Mouse (Mus musculus) c-Kit-negative CD71-positive TER-119-positive erythroid progenitor cells, embryonic 14.5 days (primary cell): ENCODE results near the gene Zcchc13.

Experiments used
- DNase-seq: peaks from one replicate; pipeline ENCODE4 v3.0.0-alpha.2; 2013; ENCODE audit warnings: low read depth, low spot score

Zcchc13 gene

DNA sequence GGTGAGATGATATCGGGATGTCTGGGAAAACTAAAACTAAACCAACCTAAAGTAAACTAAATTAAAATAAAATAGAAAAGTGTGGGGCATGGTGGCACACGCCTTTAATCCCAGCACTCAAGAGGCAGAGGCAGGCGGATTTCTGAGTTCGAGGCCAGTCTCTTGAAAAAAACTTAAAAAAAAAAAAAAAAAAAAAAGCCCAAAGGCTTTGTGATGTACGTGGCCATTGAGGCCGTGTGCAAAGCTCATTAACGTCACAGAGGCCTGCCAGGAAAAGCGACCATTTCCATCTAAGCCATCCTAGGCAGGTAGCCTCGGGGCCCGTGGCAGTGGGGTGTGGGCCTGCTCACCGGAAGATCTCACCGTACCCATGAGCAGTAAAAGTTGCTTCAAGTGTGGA, at the start of gene Zcchc13:
TSS of gene Zcchc13 (plus strand) at position 284 of the 400 bp plus-strand sequence.
- no peak for DNase-seq

DNA sequence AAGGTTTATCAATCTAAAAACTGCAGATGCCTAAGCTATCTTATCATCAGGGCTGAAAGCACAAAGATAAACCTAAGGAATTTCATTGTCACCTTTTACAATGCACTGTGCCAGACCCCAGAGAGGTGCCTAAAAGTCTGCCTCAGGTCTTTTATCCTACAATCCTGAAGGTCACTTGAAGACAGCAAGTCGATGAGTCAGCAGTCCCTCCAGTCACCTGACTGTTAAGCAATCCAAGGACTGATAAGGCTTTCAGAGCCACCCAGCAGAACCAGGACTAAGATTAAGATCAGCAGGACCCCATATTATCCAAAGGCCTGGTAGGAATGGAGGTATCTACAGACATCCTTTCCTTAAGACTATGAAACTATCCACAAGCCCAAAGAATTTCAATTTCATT, 46.1 kb upstream of the Zcchc13 start:
- no peak for DNase-seq

DNA sequence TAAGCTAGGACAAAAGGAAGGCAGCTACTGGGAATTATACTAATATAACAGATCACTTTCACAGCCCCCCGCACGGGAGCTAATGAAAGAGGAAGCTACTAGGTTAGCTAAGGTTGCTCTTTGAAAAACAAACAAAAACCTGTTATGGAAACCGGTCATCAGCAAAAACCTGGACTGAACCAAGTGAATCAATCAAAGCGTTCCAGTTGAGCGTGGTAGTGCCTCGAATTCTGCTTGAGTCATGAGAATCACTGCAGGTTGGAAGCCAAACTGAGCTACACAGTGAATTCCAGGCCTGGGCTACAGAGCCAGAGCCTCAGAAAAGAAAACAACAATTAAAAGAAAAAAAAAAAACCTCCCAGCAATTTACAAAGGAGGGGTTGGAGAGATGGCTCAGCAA, 38.3 kb upstream of the Zcchc13 start:
- DNase-seq, result no peak

DNA sequence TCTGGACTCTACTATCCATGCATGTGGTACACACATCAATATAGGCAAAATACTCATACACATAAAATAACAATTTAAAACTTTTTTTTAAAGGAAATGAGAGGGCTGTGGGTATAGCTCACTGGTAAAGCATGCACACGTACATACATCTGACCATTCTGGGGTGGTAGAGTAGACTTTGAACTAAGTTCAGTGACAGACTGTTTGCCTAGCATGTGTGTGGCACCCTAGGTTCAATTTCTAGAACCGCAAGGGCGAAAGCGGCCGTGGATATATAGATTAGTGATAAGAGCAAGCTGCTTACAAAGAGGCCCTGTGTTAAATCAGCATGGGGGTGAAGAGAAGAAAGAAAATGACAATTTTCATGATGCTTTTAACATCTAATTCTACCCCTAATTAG, 27.8 kb upstream of the Zcchc13 start:
- no peak for DNase-seq

DNA sequence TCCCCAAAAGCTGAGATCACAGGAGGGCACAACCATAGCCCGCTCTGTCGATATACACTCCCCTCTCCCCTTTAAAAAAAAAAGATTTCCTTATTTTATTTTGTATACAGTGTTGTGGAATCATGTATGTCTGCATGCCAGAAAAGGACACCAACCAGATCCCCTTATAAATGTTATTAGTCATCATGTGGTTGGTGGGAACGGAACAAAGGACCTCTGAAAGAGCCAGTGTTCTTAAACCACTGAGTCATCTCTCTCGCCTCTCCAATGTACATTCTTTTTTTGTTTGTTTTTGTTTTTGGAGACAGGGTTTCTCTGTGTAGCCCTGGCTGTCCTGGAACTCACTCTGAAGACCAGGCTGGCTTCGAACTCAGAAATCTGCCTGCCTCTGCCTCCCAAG, 26.2 kb upstream of the Zcchc13 start:
- no peak for DNase-seq

DNA sequence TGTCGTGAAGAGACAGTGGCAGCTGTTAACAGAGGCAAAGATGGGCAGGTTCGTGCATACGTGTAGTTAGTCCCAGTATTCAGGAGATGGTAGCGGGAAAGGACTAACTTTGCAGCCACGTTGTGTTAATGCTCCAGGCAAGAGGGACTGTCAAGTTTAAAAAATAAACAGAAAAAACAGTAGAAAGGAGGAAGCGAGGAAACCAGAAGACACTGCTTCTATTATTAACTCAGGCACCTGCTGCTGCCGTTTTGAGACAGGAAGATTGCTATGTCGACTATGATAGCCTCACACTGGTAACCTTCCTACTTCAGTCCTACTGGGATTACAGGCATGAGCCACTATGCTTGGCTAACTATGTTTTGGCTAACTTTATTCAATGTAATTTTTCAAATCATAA, 24.9 kb upstream of the Zcchc13 start:
- DNase-seq, result no peak

DNA sequence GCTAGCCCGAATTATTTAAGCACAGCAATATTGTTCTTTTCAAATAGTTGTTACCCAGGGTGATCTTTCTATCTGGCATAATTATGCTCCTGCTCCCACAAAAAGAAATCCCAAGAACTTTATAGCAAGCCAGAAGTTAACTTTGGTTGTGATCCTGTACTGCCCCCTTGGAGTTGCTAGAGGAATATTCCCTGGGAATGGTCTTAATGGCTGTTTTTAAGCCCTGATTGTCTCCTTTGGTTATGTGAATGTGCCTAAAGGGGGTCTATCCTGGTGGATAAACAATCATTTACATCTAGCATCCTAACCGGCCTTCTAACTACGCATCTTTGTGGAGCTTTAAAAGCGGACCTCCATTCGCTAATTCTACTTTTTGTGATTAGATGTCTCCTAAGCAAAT, 20.0 kb upstream of the Zcchc13 start:
- no peak for DNase-seq

DNA sequence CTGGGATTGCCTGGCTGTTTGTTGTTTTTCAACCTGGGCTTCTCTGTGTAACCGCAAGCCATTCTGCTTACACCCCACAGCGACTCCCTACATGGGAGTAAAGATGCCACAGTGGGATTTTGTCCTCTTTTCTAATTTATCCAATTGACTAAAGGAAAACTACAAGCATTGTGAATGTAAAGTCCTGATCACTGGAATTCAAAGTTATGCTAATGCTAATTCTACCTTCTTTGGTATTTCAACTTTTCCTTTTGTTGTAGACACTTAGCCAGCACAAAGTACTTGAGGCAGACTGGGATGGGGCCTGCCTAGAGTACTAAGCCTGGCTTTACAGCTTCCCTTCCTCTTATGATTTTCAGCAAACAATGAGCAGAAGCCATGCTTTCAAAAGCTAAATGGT, 18.9 kb upstream of the Zcchc13 start:
- DNase-seq, result no peak

DNA sequence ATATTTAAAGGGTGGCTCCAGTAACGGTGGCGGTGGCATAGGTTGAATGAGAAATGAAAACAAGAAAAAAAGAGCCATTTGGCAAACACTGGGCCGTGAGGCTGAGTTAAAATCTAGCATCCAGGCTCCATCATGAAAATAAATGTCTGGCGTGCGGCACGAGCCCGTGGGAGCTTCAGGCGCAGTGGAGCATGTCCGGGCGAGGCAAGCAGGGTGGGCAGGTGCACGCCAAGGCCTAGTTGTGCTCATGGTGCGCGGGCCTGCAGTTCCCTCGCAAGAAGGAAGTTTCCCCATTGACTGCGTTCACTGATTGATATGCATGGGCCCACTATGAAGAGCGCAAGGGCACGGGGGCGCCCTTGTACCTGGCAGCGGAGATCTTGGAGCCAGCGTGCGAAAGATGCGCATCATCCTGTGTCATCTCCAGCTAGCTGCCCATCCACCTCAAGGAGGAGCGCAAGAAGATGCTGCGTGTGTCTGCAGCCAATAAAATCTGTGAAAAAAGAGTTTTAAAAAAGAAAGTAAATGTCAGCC, 15.6 kb upstream of the Zcchc13 start:
- DNase-seq, result no peak

DNA sequence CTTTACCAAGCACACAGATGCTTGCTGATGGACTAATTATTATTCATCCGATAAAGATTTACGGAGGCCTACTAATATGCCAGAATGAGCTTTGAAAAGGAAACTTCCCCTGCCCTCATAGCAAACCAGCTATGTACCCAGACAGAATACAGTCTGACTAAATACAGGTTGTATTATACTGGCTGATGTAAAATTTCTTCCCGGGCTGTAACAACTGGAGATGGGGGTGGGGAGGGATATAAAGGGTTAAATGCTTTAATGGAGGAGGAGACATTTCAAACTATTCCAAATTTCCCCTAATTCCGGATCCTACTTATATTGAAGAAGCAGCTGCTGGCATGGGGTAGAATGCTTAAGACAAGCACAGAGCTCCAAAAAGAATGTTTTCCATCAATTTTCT, 14.9 kb upstream of the Zcchc13 start:
- DNase-seq, result no peak

DNA sequence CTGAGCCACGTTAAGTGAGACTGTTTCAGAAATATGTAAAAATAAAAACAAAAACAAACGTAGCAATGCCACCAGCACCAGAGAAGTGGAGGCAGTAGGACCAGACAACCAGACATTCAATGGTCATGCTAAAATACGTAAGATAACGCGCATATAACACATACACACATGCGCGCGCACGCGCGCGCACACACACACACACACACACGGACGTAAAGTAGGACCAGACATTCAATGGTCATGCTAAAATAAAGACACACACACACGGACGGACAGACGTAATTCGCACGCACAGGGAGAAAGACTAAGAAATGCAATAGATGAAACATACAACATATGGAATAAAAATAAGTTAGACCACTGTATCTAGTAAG, 14.2 kb upstream of the Zcchc13 start:
- DNase-seq, result no peak

DNA sequence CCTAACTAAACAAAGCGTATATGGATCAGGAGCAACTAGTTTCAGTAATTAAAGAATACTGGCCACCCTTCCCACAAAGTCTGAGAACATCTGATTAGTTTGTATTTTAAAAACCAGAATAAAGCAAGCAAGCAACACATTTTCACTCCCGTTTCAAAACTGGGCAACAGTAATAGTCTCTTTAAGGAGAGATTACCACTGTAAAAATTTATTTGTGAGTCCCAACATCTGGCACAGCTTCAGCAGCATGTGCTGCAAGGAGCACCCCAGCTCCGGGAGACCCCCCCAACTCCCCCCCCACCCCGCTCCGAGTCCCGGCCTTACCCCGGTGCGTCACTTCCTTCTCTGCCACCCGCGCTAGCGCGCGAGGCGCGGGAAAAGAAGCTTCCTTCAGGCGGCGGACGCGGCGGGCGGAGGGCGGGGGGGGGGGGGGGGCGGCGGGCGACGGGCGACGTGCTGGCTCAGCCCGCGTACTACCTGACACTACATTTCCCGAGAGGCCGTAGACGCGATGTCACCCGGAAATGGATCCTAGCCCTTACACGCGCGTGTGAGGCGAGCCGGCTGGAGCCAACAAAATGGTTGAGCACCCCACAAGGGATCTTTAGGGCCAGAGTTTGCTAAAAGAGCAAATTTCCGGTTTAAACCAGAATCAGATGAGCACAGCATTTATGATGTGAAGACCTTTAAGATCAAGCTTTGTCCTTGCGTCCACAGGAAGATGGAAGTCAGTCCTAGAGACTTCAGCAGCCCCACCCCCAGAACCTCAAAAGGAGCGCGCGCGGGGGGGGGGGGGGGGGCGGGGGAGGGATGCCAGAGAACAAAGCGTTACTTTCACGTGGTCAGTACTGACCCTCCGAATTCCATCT, 13.6 kb upstream of the Zcchc13 start:
- no peak for DNase-seq

DNA sequence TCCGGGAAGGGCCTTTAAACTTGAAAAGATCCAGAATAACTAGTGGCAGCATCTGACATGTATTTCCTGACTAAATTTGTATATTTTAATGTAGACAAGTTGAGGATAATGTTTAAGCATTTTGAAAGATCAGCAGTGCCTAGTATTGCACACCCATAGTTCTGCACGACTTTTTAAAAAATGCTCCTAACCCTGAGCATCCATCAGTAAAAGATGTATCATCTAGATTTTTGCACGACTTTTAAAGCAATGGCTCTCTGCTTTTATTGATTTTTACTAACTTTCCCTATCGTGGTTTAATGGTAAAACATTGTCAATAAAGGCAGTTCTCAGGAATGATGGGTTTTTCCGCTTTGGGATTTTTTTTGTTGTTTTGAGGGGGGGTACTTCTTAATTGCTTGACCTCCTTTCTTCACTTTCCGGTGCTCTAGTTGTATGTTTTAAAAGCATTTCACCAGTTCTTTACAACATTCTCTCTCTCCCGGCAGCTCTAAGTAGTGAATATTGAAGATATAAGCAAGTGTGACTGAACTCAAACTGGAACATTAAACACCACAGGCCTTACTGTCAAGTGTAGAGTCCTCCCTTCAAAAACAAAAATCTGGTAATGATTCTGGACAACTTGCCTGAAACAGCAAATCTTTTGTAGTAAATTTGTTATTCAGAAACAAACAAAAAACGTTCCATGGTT, 12.8 kb upstream of the Zcchc13 start:
- DNase-seq, result no peak

DNA sequence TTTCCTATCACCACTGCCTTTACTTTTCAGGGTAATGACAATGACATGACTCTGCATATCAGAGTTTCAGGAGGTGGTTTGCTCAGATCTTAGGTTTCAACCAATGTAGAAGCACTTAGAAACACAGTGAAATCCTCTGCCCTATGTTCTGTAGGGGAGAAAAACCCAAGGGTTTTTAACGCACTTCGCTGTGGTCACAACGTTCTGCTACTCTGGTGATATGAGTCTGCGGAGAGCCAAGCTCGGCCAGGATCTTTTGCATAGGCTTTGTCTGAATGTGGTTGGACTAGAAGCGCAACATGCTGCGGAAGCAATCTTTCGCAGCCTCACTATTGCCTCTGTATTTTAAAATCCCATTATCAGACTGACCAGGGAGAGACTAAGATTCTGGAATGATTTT, 8.6 kb upstream of the Zcchc13 start:
- no peak for DNase-seq

DNA sequence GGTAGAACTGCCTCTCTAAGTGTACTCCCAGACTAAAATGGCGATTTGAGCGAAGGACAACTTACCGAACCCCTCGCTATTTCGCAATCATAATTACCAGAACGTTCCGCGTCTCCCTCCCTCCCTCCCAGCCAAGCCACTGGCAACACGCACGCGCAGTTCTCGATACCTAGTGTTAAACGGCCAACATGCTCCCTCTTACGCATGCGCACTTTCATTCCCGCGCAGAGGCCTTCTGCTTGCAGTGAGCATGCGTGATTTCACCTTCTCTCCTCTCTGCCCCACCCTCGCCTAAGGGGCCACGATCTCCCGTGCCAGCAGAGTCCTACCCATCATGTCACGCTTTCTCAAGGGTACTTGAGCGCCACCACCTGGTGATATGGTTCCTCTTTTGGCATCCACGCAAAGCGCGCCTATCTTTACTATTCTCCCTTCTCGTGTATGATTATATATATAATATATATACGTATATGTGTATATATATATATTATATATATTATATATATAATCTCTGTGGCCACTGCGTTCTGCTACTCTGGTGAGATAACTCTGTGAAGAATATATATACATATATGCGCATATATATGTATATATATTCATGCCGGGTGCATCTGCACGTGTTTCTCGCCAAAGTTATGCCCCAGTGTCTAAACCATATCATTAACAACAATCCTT, 8.0 kb upstream of the Zcchc13 start:
- peak; percentile 92 for DNase-seq

DNA sequence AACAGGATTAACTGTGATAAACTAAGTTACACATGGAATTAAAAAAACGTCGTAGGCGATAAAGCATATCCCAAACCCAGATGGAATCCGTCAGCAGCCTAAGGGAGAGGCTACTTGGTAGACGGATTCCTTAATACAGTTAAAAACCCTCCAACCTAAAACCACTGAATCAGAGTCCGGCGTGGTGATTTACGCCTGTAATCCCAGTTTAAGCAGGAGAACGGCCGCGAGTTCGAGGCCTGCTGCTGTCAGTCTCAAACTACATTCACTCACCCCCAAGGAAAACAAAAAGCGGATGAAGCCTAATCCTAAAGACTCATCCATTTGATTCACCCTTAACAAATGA, 7.5 kb upstream of the Zcchc13 start:
- DNase-seq, result no peak

DNA sequence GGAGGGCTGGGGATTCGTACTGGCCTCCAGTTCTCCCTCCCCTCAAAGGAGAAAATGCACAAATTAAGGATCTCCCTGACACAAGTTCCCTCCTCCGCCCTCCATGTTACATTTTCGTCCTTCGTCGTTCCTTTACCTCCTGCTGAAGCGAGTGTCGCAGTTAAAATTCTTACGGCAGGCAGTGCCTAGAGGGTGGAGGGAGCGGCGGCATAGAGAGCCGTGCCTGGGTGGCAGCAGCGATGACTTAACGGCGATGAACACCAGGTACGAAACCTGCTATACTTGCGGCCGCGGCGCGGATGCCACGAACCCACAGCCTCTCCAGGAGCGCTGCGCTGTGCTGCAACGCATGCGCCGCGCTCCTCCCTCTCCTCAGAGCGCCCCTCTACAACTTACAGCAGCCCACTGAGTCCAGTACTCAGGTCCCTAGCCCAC, 7.0 kb upstream of the Zcchc13 start:
- no peak for DNase-seq

DNA sequence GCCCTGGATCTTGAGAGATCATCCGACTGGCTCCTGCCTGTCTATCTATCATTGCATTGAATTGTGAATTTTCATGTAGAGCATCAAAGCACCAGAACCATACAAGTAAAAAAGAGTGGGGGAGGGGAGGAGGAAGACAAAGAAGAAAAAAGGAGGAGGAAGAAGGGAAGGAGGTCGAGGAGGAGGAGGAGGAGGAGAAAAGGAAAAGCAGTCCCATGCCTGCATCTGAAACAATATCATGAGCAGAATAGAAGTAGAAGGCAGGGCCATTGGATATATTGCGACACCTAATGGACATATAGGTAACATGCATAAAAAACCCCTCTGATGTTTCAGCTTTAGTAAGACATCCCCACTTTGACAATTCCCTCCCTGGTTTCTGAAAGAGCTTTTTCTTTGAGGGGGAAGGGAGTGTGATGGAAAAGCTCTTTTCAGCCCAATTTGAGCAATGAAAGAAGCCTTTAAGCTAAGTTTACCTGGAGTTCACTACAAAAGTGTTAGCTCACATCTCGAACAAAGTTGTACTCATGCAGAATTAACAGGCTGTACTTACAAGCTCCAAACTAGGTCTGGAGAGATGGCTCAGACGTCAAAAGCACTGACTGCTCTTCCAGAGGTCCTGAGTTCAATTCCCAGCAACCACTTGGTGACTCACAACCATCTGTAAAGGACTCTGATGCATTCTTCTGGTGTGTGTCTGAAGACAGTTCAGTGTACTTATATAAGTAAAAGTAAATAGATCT, 5.8 kb upstream of the Zcchc13 start:
- no peak for DNase-seq

DNA sequence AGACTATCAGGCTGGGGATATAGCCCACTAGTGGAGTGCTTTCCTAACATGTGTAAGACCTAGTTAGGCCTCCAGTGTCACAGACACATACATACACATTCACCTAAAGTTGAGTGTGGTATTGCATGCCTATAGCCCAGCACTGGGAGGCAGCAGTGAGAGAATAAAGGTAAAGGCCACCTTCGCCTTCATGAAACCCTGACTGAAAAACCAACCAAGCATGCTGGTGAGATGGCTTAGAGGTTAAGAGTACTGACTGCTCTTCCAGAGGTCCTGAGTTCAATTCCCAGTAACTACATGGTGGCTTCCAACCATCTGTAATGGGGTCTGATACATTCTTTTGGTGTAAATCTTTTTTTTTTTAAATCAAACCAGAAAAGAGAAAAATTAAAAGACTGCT, 1.5 kb upstream of the Zcchc13 start:
- no peak for DNase-seq

DNA sequence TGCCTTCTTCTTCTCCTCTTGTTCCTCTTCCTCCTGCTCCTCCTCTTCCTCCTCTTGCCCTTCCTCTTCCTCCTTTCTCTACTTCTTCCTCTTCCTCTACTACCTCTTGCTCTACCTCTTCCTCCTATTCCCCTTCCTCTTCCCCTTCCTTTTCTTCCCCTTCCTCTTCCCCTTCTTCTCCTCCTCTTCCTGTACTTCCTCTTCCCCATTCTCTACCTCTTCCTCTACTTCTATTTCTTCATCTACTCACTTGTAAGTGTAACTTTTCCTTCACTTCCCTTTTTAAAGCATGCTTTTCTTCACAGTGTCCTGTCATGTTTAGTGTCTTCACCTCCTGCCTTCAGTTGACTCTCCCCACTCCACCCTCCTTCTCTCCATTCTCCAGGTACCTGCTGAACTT, 3.5 kb downstream of the Zcchc13 start:
- no peak for DNase-seq

DNA sequence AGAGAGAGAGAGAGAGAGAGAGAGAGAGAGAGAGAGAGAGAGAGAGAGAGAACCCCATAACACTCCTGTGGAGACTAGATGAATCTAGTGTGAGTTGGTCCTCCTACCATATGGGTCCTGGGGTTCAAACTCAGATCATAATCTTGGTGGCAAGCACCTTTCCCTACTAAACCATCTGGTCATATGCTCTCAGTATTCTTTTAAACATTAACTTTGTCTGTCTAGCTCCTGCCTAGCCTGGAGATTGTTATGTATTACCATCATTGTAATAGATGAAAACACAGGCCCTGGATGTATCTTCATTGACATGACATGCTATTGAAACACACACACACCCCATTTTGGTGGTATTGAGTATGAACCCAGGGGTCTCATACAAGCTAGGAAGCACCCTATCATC, 5.6 kb downstream of the Zcchc13 start:
- DNase-seq, result no peak

DNA sequence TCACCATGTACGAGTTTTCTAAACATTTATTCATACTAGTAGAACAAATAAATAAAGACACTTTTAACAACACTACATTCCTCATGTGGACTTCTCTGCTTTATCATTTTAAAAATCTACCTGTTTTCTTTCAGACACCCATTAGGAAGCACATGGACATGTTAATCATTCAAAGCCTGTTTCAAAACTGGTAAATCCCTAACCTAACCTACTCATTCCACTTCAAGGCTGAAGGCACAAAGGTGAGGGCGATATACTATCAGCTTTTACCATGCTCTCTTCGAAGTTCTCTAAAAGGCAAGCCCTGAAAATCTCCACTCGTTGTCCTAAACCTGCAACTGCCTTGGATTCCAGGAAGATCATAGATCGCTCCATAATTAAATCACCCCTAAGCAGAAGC, 8.2 kb downstream of the Zcchc13 start:
- no peak for DNase-seq
